Mouse (Mus musculus): ENCODE measurements around the gene Olfr728.

Olfr728 gene

GRCm38 (mm10) chr14:50142580-50142979, at the start of gene Olfr728:
Olfr728 (minus strand) TSS chr14:50142680.
- DNase-seq (ENCODE audit: low spot score), result no peak

- no peak for DNase-seq (ENCODE audit: low spot score)
Observed at GRCm38 (mm10) chr14:50188098-50188497, 45.6 kb upstream of the Olfr728 start, which contains the start of gene Olfr730. Olfr730 (minus strand) TSS chr14:50188198.

GRCm38 (mm10) chr14:50152810-50153209, 10.3 kb upstream of the Olfr728 start, which contains the start of gene Olfr729:
Olfr729 (minus strand) TSS chr14:50152910.
- no peak for DNase-seq (ENCODE audit: low spot score)

GRCm38 (mm10) chr14:50122886-50123285, 19.6 kb downstream of the Olfr728 start, which contains the start of gene Olfr727:
Olfr727 (plus strand) TSS chr14:50123186.
- no peak for DNase-seq (ENCODE audit: low spot score)

GRCm38 (mm10) chr14:50090853-50091252, 51.6 kb downstream of the Olfr728 start, which contains the start of gene Olfr726:
Olfr726 (minus strand) TSS chr14:50090953.
- no peak for DNase-seq (ENCODE audit: low spot score)

All from ovary, postnatal 14 days (tissue).